Mouse (Mus musculus): ENCODE results near the gene Psma1.

Gene Psma1

GRCm38 (mm10) chr7:114276005-114276752, at the start of gene Psma1:
TSS of gene Psma1 (minus strand) at chr7:114276118.
- peak; percentile 97 for DNase-seq (ENCODE audit: low read depth, low spot score)

- no peak for DNase-seq (ENCODE audit: low read depth, low spot score)
Measured at GRCm38 (mm10) chr7:114323527-114323926, 47.6 kb upstream of the Psma1 start.

- peak; percentile 8 for DNase-seq (ENCODE audit: low read depth, low spot score)
Measured at GRCm38 (mm10) chr7:114322531-114323441, 46.9 kb upstream of the Psma1 start.

GRCm38 (mm10) chr7:114321694-114322372, 45.9 kb upstream of the Psma1 start:
- no peak for DNase-seq (ENCODE audit: low read depth, low spot score)

- no peak for DNase-seq (ENCODE audit: low read depth, low spot score)
Measured at GRCm38 (mm10) chr7:114317896-114318295, 42.0 kb upstream of the Psma1 start.

- no peak for DNase-seq (ENCODE audit: low read depth, low spot score)
Measured at GRCm38 (mm10) chr7:114317389-114317792, 41.5 kb upstream of the Psma1 start.

GRCm38 (mm10) chr7:114316361-114316871, 40.5 kb upstream of the Psma1 start:
- DNase-seq (ENCODE audit: low read depth, low spot score), result no peak

GRCm38 (mm10) chr7:114311209-114311608, 35.3 kb upstream of the Psma1 start:
- no peak for DNase-seq (ENCODE audit: low read depth, low spot score)

GRCm38 (mm10) chr7:114309020-114309419, 33.1 kb upstream of the Psma1 start:
- no peak for DNase-seq (ENCODE audit: low read depth, low spot score)

- DNase-seq (ENCODE audit: low read depth, low spot score), result no peak
Measured at GRCm38 (mm10) chr7:114301293-114301782, 25.4 kb upstream of the Psma1 start.

GRCm38 (mm10) chr7:114300782-114301181, 24.9 kb upstream of the Psma1 start:
- no peak for DNase-seq (ENCODE audit: low read depth, low spot score)

GRCm38 (mm10) chr7:114299247-114299646, 23.3 kb upstream of the Psma1 start:
- DNase-seq (ENCODE audit: low read depth, low spot score), result no peak

GRCm38 (mm10) chr7:114294698-114295097, 18.8 kb upstream of the Psma1 start:
- DNase-seq (ENCODE audit: low read depth, low spot score), result no peak

- DNase-seq (ENCODE audit: low read depth, low spot score), result no peak
Measured at GRCm38 (mm10) chr7:114293903-114294302, 18.0 kb upstream of the Psma1 start.

- DNase-seq (ENCODE audit: low read depth, low spot score), result no peak
Measured at GRCm38 (mm10) chr7:114292501-114292971, 16.6 kb upstream of the Psma1 start.

GRCm38 (mm10) chr7:114291461-114292335, 15.8 kb upstream of the Psma1 start:
- DNase-seq (ENCODE audit: low read depth, low spot score), result no peak

GRCm38 (mm10) chr7:114290078-114290506, 14.2 kb upstream of the Psma1 start:
- no peak for DNase-seq (ENCODE audit: low read depth, low spot score)

GRCm38 (mm10) chr7:114284296-114284910, 8.5 kb upstream of the Psma1 start:
- DNase-seq (ENCODE audit: low read depth, low spot score), result no peak

GRCm38 (mm10) chr7:114283006-114283405, 7.1 kb upstream of the Psma1 start:
- no peak for DNase-seq (ENCODE audit: low read depth, low spot score)

- no peak for DNase-seq (ENCODE audit: low read depth, low spot score)
Measured at GRCm38 (mm10) chr7:114281671-114282070, 5.8 kb upstream of the Psma1 start.
